Mouse (Mus musculus): ENCODE results near the gene Cdc14a.

GRCm38 (mm10) chr3:116266360-116266759, 157.5 kb downstream of the Cdc14a start:
- TF ChIP-seq CTCF (IDR thresholded peaks at IDR 0.05) (no peak), POLR2A (IDR thresholded peaks at IDR 0.05; ENCODE audit: insufficient read depth, low read depth, low read length) (no peak)

Data from heart, adult 2 months (tissue).